Mouse (Mus musculus): ENCODE data around the gene Nckap5. TPM values are rescaled to one million over a fixed set of nuclear protein-coding genes. Genes with fewer than 3 reads are reported as not detected.
A peak's percentile ranks its signal among the peaks of the same experiment; 100 is the strongest.

The Nckap5 gene
- total RNA-seq (2014; rRNA removed): 10.2 and 13.3 TPM in 2 replicates
- polyA plus RNA-seq (2015; fragmentation: Nextera tagmentation; extraction: Ambion mirVana): 6.6 TPM in 2 replicates

DNA sequence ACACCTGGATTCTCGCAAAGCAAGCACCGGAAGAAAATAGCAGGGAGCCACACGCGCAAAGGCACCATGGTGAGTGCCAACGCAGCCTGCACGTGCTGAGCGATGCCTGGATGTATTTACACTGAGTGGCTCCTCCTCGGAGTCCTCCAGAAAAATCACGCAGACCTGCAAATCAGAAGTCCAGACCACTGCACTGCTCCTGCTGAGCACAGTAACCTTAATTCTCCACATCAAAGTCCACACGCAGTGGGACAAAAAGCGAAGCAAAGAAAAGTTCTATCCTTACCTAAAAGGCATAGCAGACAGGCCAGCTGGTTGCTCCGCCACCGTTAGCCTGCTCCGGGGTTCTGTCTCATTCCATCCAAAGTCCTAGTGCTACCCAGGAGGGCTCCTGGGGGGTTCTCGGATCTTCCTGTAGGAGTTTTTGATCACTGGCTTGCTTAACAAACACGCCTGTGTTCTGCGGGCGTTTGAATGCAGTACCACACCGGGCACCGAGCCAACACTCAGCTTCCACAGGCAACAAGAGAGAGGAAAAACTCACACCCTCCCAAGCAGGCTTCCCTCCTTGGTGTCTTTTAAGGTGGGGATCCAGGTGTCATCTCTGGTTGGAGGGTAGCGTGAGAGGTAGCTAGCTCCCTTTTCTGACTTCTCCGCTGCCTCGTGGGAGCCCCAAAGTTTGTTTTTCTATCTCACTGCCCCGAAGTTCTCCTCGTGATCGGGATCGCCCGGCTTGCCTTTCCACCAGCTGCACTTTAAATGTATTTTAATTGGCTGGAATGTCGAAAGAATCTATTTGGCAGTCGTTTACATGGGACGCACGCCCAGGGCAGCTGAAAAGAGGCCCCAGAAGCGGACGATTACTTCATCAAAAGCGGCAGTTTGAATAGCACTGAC lies at the start of gene Nckap5:
Gene Nckap5 (minus strand): TSS at position 769 of the 897 bp plus-strand sequence.
- Histone ChIP-seq H3K4me1 (ENCODE audit: insufficient read depth, low read length) (0 out of 2 replicates have a peak, but pooled peaks cover 9% of the 10 kb centered on the region), H3K9ac (replicated peaks; ENCODE audit: low read length) (peak within 1 kb of the TSS; percentile 35; the same call in 1 of the 2 replicates), H3K27me3 (ENCODE audit: insufficient read depth, low read length) (no peaks in the 10 kb centered on the region; the same call in 1 of the 2 replicates), H3K27ac (peak within 1 kb of the TSS; percentile 68), H3K36me3 (ENCODE audit: insufficient read depth, low read length) (no peaks in the 10 kb centered on the region), H3K4me2 (ENCODE audit: low read depth, low read length) (peak within 1 kb of the TSS; percentile 69), H3K4me3 (ENCODE audit: low read length) (peak within 1 kb of the TSS; percentile 39), H3K9me3 (ENCODE audit: low read length) (no peaks in the 10 kb centered on the region)
- peak; percentile 89 for ATAC-seq
- no peak for TF ChIP-seq CTCF (IDR thresholded peaks at IDR 0.05; ENCODE audit: low read depth)
- DNase-seq (ENCODE audit: low spot score): peak; percentile 90
- WGBS: 1% methylated on average over 35 of the region's 35 CpGs

DNA sequence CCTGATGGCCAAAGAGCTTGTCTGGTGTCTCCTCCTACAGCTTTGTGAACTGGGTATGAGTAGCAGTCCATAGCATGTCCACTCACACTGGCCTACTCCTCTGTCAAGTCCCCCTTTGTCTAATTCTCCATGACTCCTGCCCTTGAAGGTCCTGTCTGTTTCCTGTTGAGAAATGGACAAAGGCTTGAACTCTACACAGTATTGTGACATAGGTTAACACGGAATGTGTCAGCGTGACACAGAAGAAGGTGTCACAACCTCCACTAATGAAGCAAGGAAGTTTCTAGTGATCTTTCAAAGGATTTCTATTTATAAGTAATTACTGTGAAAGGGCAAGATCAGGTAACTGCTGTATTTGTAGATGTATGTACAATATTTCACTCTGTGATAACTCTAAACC lies 46.9 kb upstream of the Nckap5 start:
- ATAC-seq (no peak), DNase-seq (ENCODE audit: low spot score) (no peak)
- Histone ChIP-seq H3K27ac (no peak overlapping the region), H3K4me1 (ENCODE audit: insufficient read depth, low read length) (no peaks in the 10 kb centered on the region), H3K27me3 (ENCODE audit: insufficient read depth, low read length) (no peaks in the 10 kb centered on the region), H3K9me3 (ENCODE audit: low read length) (no peaks in the 10 kb centered on the region), H3K4me3 (ENCODE audit: low read length) (no peak overlapping the region), H3K9ac (replicated peaks; ENCODE audit: low read length) (no peak overlapping the region), H3K36me3 (ENCODE audit: insufficient read depth, low read length) (no peaks in the 10 kb centered on the region), H3K4me2 (ENCODE audit: low read depth, low read length) (no peak overlapping the region)
- TF ChIP-seq CTCF (IDR thresholded peaks at IDR 0.05; ENCODE audit: low read depth): no peak
- 96% methylated on average over 2 of the region's 2 CpGs for WGBS

DNA sequence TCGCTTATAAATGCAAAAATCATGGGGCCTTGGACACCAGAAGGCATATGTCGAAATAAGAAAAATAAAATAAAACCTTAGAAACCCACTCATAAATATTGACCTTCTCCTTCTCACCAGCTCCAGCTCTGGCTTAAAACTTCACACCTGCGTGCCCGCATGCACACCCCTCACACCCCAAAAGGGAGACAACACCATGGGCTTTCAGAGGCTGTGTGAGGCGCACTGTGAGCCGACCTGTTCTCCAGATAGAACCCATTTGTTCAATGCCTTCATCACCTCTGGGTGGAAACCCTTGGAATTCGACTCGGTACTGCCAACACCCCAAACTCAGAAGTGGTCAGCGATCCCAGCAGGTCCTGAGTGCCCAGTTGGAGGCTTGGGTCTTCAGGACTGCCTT lies 37.8 kb upstream of the Nckap5 start:
- Histone ChIP-seq H3K4me2 (ENCODE audit: low read depth, low read length) (no peak overlapping the region), H3K9ac (replicated peaks; ENCODE audit: low read length) (no peak overlapping the region), H3K27ac (no peak overlapping the region), H3K27me3 (ENCODE audit: insufficient read depth, low read length) (no peaks in the 10 kb centered on the region), H3K4me1 (ENCODE audit: insufficient read depth, low read length) (no peaks in the 10 kb centered on the region; the same call in 1 of the 2 replicates), H3K4me3 (ENCODE audit: low read length) (no peak overlapping the region), H3K36me3 (ENCODE audit: insufficient read depth, low read length) (no peaks in the 10 kb centered on the region), H3K9me3 (ENCODE audit: low read length) (no peaks in the 10 kb centered on the region)
- ATAC-seq (no peak), DNase-seq (ENCODE audit: low spot score) (no peak)
- WGBS: 90% methylated on average over 9 of the region's 9 CpGs
- TF ChIP-seq CTCF (IDR thresholded peaks at IDR 0.05; ENCODE audit: low read depth): no peak

DNA sequence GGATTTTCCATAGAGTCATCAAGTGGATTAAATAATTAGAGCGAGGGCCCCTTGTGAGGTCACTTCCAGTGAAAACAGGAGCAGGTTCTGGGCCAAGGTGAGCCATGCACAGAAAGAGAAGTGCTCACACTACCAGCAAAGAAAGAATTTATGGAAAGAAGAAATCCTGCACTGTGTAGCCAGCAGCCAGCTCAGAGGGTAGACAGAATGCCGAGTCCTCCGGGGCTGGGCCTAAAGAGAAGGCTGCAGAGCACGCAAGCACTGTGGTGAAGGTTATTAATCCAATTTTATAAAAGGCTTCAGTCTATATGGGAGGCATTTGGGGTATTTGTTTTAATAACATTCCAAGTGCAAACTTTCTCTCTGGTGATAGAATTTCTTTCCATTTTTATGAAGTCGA lies 37.3 kb upstream of the Nckap5 start:
- Histone ChIP-seq H3K27me3 (ENCODE audit: insufficient read depth, low read length) (no peaks in the 10 kb centered on the region), H3K4me2 (ENCODE audit: low read depth, low read length) (no peak overlapping the region), H3K4me3 (ENCODE audit: low read length) (no peak overlapping the region), H3K9me3 (ENCODE audit: low read length) (no peaks in the 10 kb centered on the region), H3K9ac (replicated peaks; ENCODE audit: low read length) (no peak overlapping the region), H3K4me1 (ENCODE audit: insufficient read depth, low read length) (no peaks in the 10 kb centered on the region; the same call in 1 of the 2 replicates), H3K27ac (no peak overlapping the region), H3K36me3 (ENCODE audit: insufficient read depth, low read length) (no peaks in the 10 kb centered on the region)
- WGBS: 83% methylated on average over 5 of the region's 5 CpGs
- ATAC-seq (no peak), DNase-seq (ENCODE audit: low spot score) (no peak)
- TF ChIP-seq CTCF (IDR thresholded peaks at IDR 0.05; ENCODE audit: low read depth): no peak

DNA sequence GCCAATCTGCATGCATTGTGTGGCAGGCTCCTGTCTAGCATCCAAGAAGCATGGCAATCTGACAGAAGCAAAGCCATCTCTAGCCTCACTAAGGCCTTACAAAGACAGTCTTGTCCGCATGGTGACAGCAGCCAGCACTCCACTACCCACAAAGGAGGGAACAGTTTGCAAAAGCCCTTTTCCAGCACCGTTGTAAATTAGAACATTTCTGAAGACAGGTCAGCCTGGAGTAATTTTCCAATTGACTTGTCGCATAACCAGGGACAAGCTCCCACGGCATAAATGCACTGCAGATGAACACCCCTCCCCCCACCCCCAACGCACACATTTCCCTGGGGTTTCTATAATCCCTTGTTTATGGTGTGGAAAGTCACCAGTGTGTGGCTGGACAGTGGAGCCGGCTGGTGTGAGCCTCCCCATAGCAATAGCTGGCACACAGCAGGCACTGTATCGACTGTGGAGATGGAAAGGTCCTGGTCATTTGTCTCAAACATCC lies 35.0 kb upstream of the Nckap5 start:
- no peak overlapping the region for H3K9ac ChIP-seq (replicated peaks; ENCODE audit: low read length)
- TF ChIP-seq CTCF (IDR thresholded peaks at IDR 0.05; ENCODE audit: low read depth): no peak
- H3K4me2 ChIP-seq (ENCODE audit: low read depth, low read length): 0 out of 2 replicates have a peak overlapping the region, but pooled peaks have one; percentile 21
- DNase-seq (ENCODE audit: low spot score) (peak; percentile 78), ATAC-seq (peak; percentile 93)
- 13% methylated on average over 7 of the region's 7 CpGs for WGBS
- peak overlapping the region; percentile 54 for H3K27ac ChIP-seq
- no peaks in the 10 kb centered on the region; the same call in 1 of the 2 replicates for H3K4me1 ChIP-seq (ENCODE audit: insufficient read depth, low read length)
- no peaks in the 10 kb centered on the region for H3K9me3 ChIP-seq (ENCODE audit: low read length)
- H3K27me3 ChIP-seq (ENCODE audit: insufficient read depth, low read length): no peaks in the 10 kb centered on the region
- H3K36me3 ChIP-seq (ENCODE audit: insufficient read depth, low read length): no peaks in the 10 kb centered on the region
- H3K4me3 ChIP-seq (ENCODE audit: low read length): no peak overlapping the region

DNA sequence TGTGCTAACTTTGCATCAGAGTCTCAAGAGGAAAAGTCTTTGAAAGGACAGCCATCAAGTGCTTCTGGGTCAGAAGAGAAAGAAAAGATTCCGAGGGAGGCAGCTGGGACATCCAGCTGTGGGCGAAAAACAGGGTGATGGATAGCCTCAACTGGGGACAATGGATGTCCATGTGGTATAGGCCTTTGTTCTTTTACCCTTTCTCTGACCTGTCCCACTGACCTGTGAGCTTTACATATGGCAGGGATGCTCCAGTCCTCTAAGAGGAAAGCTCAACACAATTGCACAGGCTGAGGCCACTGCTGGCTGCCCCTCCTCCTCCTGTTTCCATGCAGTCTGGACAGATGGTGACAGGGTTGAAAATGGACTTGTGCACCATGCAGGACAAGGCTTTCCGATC lies 31.2 kb upstream of the Nckap5 start:
- Histone ChIP-seq H3K4me2 (ENCODE audit: low read depth, low read length) (no peak overlapping the region), H3K4me3 (ENCODE audit: low read length) (no peak overlapping the region), H3K4me1 (ENCODE audit: insufficient read depth, low read length) (no peaks in the 10 kb centered on the region; the same call in 1 of the 2 replicates), H3K9ac (replicated peaks; ENCODE audit: low read length) (no peak overlapping the region), H3K9me3 (ENCODE audit: low read length) (no peaks in the 10 kb centered on the region), H3K36me3 (ENCODE audit: insufficient read depth, low read length) (no peaks in the 10 kb centered on the region), H3K27ac (no peak overlapping the region), H3K27me3 (ENCODE audit: insufficient read depth, low read length) (no peaks in the 10 kb centered on the region)
- ATAC-seq (no peak), DNase-seq (ENCODE audit: low spot score) (no peak)
- no peak for TF ChIP-seq CTCF (IDR thresholded peaks at IDR 0.05; ENCODE audit: low read depth)
- 44% methylated on average over 3 of the region's 3 CpGs for WGBS

Data from hindbrain, postnatal 0 days (tissue).